Mouse (Mus musculus): ENCODE data around the gene Drd4. TPM values are rescaled to one million over a fixed set of nuclear protein-coding genes. Genes with fewer than 3 reads are reported as not detected.

Gene Drd4
- total and polyA plus RNA-seq, 3 experiments, result not detected

- Histone ChIP-seq H3K4me3 (ENCODE audit: control insufficient read depth in 1 of 2, insufficient read depth in 1 of 2, low read depth in 2 of 2, low read length in 2 of 2) (no peak within 1 kb of the TSS), H3K36me3 (ENCODE audit: control insufficient read depth in 1 of 2, insufficient read depth in 2 of 2, low read length in 2 of 2) (no peaks in the 10 kb centered on the region), H3K9ac (ENCODE audit: control insufficient read depth, low read depth, low read length, poor library complexity, severe bottlenecking) (no peak within 1 kb of the TSS), H3K79me2 (ENCODE audit: control insufficient read depth, insufficient read depth, low read length, poor library complexity) (no peaks in the 10 kb centered on the region), H3K4me1 (ENCODE audit: control insufficient read depth in 1 of 2, insufficient read depth in 2 of 2, low read length in 2 of 2) (no peaks in the 10 kb centered on the region), H3K27ac (ENCODE audit: control insufficient read depth, low read depth, low read length) (no peak within 1 kb of the TSS), H3K9me3 (replicated peaks; ENCODE audit: insufficient read depth, low read length) (no peaks in the 10 kb centered on the region), H3K27me3 (ENCODE audit: control insufficient read depth in 1 of 2, insufficient read depth in 2 of 2, low read length in 2 of 2) (no peaks in the 10 kb centered on the region)
- TF ChIP-seq RCOR1 (IDR thresholded peaks at IDR 0.05; ENCODE audit: low read depth, low read length) (no peak), MYC (IDR thresholded peaks at IDR 0.05; ENCODE audit: low read depth, low read length) (no peak), E2F4 (IDR thresholded peaks at IDR 0.05; ENCODE audit: borderline replicate concordance, low read depth, low read length) (no peak), TAL1 (IDR thresholded peaks at IDR 0.05; ENCODE audit: low read length) (no peak), POLR2AphosphoS2 (IDR thresholded peaks at IDR 0.05; ENCODE audit: low read length) (no peak), JUND (IDR thresholded peaks at IDR 0.05; ENCODE audit: low read depth, low read length) (no peak), GABPA (IDR thresholded peaks at IDR 0.05; ENCODE audit: low read depth, low read length) (no peak), HCFC1 (IDR thresholded peaks at IDR 0.05; ENCODE audit: low read depth, low read length) (no peak), MEF2A (IDR thresholded peaks at IDR 0.05; ENCODE audit: extremely low read depth, insufficient replicate concordance, low read depth, low read length, poor library complexity, severe bottlenecking) (no peak)
- no peak for DNase-seq (ENCODE audit: low read depth, low spot score)
Observed at GRCm38 (mm10) chr7:141276546-141276945, 15.3 kb upstream of the Drd4 start, which contains the start of gene Cdhr5. Cdhr5 (minus strand) TSS chr7:141276786.

- Histone ChIP-seq H3K9me3 (replicated peaks; ENCODE audit: insufficient read depth, low read length) (no peaks in the 10 kb centered on the region), H3K27ac (ENCODE audit: control insufficient read depth, low read depth, low read length) (no peak overlapping the region), H3K4me3 (ENCODE audit: control insufficient read depth in 1 of 2, insufficient read depth in 1 of 2, low read depth in 2 of 2, low read length in 2 of 2) (no peak overlapping the region), H3K9ac (ENCODE audit: control insufficient read depth, low read depth, low read length, poor library complexity, severe bottlenecking) (no peak overlapping the region), H3K79me2 (ENCODE audit: control insufficient read depth, insufficient read depth, low read length, poor library complexity) (no peaks in the 10 kb centered on the region), H3K27me3 (ENCODE audit: control insufficient read depth in 1 of 2, insufficient read depth in 2 of 2, low read length in 2 of 2) (no peaks in the 10 kb centered on the region), H3K4me1 (ENCODE audit: control insufficient read depth in 1 of 2, insufficient read depth in 2 of 2, low read length in 2 of 2) (no peaks in the 10 kb centered on the region), H3K36me3 (ENCODE audit: control insufficient read depth in 1 of 2, insufficient read depth in 2 of 2, low read length in 2 of 2) (no peaks in the 10 kb centered on the region)
- DNase-seq (ENCODE audit: low read depth, low spot score), result no peak
- TF ChIP-seq ZC3H11A (IDR thresholded peaks at IDR 0.05; ENCODE audit: low read depth, low read length), result no peak
Observed at GRCm38 (mm10) chr7:141277701-141278678, 13.8 kb upstream of the Drd4 start.

- Histone ChIP-seq H3K9me3 (replicated peaks; ENCODE audit: insufficient read depth, low read length) (no peaks in the 10 kb centered on the region), H3K79me2 (ENCODE audit: control insufficient read depth, insufficient read depth, low read length, poor library complexity) (no peaks in the 10 kb centered on the region), H3K27ac (ENCODE audit: control insufficient read depth, low read depth, low read length) (no peak within 1 kb of the TSS), H3K36me3 (ENCODE audit: control insufficient read depth in 1 of 2, insufficient read depth in 2 of 2, low read length in 2 of 2) (no peaks in the 10 kb centered on the region), H3K4me3 (ENCODE audit: control insufficient read depth in 1 of 2, insufficient read depth in 1 of 2, low read depth in 2 of 2, low read length in 2 of 2) (no peak within 1 kb of the TSS), H3K9ac (ENCODE audit: control insufficient read depth, low read depth, low read length, poor library complexity, severe bottlenecking) (no peak within 1 kb of the TSS), H3K4me1 (ENCODE audit: control insufficient read depth in 1 of 2, insufficient read depth in 2 of 2, low read length in 2 of 2) (no peaks in the 10 kb centered on the region), H3K27me3 (ENCODE audit: control insufficient read depth in 1 of 2, insufficient read depth in 2 of 2, low read length in 2 of 2) (no peaks in the 10 kb centered on the region)
- DNase-seq (ENCODE audit: low read depth, low spot score), result no peak
- TF ChIP-seq CTCF (IDR thresholded peaks at IDR 0.05 in 2 of 3, conservative IDR thresholded peaks at IDR 0.05 in 1 of 3; ENCODE audit: control insufficient read depth in 1 of 3, insufficient read depth in 1 of 3, low read depth in 2 of 3, low read length in 3 of 3, poor library complexity in 1 of 3, severe bottlenecking in 1 of 3), result 0 out of 6 replicates have a peak, but pooled peaks of 1 of the 3 experiments have one; percentile 1
- TF ChIP-seq GABPA (IDR thresholded peaks at IDR 0.05; ENCODE audit: low read depth, low read length), result no peak
Observed at GRCm38 (mm10) chr7:141278766-141279590, 12.8 kb upstream of the Drd4 start, which contains the start of gene Sct. Sct (minus strand) TSS chr7:141279133.
